Comparison of ENCODE assay signal across 13 mouse cellular contexts in the genomic region with DNA sequence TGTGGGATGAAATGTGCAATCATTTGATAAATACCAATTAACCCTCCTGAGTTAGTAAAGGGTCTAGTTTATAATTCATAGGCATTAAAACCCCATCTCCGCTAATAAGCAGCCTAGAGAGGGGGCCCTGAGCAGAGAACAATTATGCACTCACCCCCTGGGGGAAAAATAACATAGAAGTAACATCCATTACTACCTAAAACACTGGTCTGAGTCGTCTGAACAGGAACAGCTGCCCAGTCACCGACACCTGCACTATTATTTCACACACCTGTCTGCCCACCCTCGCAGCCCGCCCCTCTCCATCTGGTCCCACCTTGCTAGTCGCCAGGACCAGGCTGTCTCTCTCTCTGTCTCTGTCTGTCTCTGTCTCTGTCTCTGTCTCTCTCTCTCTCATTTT. TPM values are rescaled to one million over a fixed set of nuclear protein-coding genes. Genes with fewer than 3 reads are reported as not detected.
DNase-seq lines count a peak whose midpoint lies in the region; ATAC-seq and TF ChIP-seq lines count a peak whose summit lies in the region.
"Had no signal": no experiment of that assay in that cellular context is flagged by ENCODE, and none has a peak within 500 bp of the region (broad histone marks: within the 10 kb centered on the region; RNA-seq: fewer than 3 reads in every experiment).

No protein-coding gene starts in this region.

- intact Hi-C loops in left cerebral cortex, postnatal 36 days (cut with DNase I) = no loop called here

- H3K27ac ChIP-seq in forebrain, embryonic 10.5 days = no peak overlapping the region
- no peak overlapping the region for H3K27ac ChIP-seq in forebrain, postnatal 0 days (ENCODE audit: low read depth, low read length)
- H3K27ac ChIP-seq in hindbrain, embryonic 15.5 days (replicated peaks) = no peak overlapping the region
- no peak overlapping the region for H3K27ac ChIP-seq in hindbrain, embryonic 11.5 days (ENCODE audit: low read depth, low read length)
- no peak overlapping the region for H3K27ac ChIP-seq in embryonic facial prominence, embryonic 11.5 days (replicated peaks; ENCODE audit: low read depth, low read length)
- H3K27ac ChIP-seq in liver, embryonic 13.5 days = no peak overlapping the region
- H3K27ac ChIP-seq: layer of hippocampus, adult 2 months had no signal

- TF ChIP-seq CTCF in forebrain, postnatal 0 days (IDR thresholded peaks at IDR 0.05; ENCODE audit: low read depth) = no peak

- peaks cover 53% of the 10 kb centered on the region for H3K27me3 ChIP-seq in forebrain, embryonic 10.5 days (ENCODE audit: poor library complexity, severe bottlenecking)
- peaks cover 8% of the 10 kb centered on the region for H3K27me3 ChIP-seq in forebrain, postnatal 0 days (ENCODE audit: insufficient read depth, low read length)
- 0 out of 2 replicates have a peak, but pooled peaks cover 7% of the 10 kb centered on the region for H3K27me3 ChIP-seq in hindbrain, embryonic 15.5 days
- peaks cover 15% of the 10 kb centered on the region; the same call in 1 of the 2 replicates for H3K27me3 ChIP-seq in hindbrain, embryonic 11.5 days (ENCODE audit: control insufficient read depth, insufficient read depth, low read length)
- H3K27me3 ChIP-seq in embryonic facial prominence, embryonic 11.5 days (ENCODE audit: control insufficient read depth, insufficient read depth, low read length) = peaks cover 5% of the 10 kb centered on the region
- peaks cover 49% of the 10 kb centered on the region for H3K27me3 ChIP-seq in liver, embryonic 13.5 days

- H3K4me3 ChIP-seq in forebrain, embryonic 10.5 days = peak overlapping the region; percentile 58
- H3K4me3 ChIP-seq in forebrain, postnatal 0 days (ENCODE audit: low read depth, low read length) = no peak overlapping the region
- H3K4me3 ChIP-seq in hindbrain, embryonic 15.5 days = no peak overlapping the region
- no peak overlapping the region for H3K4me3 ChIP-seq in hindbrain, embryonic 11.5 days (ENCODE audit: low read depth, low read length)
- H3K4me3 ChIP-seq in embryonic facial prominence, embryonic 11.5 days (ENCODE audit: low read depth, low read length) = peak overlapping the region; percentile 42; the same call in 1 of the 2 replicates
- no peak overlapping the region for H3K4me3 ChIP-seq in liver, embryonic 13.5 days (replicated peaks)

- WGBS in forebrain, embryonic 10.5 days = 56% methylated on average over 6 of the region's 6 CpGs
- 52% methylated on average over 6 of the region's 6 CpGs for WGBS in forebrain, postnatal 0 days
- 50% methylated on average over 6 of the region's 6 CpGs for WGBS in hindbrain, embryonic 15.5 days
- 59% methylated on average over 6 of the region's 6 CpGs for whole genome bisulfite sequencing in hindbrain, embryonic 11.5 days
- 39% methylated on average over 6 of the region's 6 CpGs for WGBS in embryonic facial prominence, embryonic 11.5 days
- WGBS in liver, embryonic 13.5 days (ENCODE audit: insufficient replicate concordance) = 57% methylated on average over 6 of the region's 6 CpGs

- peaks cover 31% of the 10 kb centered on the region for H3K4me1 ChIP-seq in forebrain, embryonic 10.5 days
- H3K4me1 ChIP-seq in forebrain, postnatal 0 days (ENCODE audit: insufficient read depth) = peaks cover 8% of the 10 kb centered on the region
- peaks cover 24% of the 10 kb centered on the region for H3K4me1 ChIP-seq in hindbrain, embryonic 15.5 days (replicated peaks)
- peaks cover 3% of the 10 kb centered on the region for H3K4me1 ChIP-seq in hindbrain, embryonic 11.5 days (replicated peaks; ENCODE audit: control insufficient read depth, insufficient read depth, low read length)
- peaks cover 4% of the 10 kb centered on the region for H3K4me1 ChIP-seq in embryonic facial prominence, embryonic 11.5 days (ENCODE audit: control insufficient read depth, insufficient read depth, low read length)
- peaks cover 21% of the 10 kb centered on the region for H3K4me1 ChIP-seq in liver, embryonic 13.5 days (replicated peaks)

- peaks cover 13% of the 10 kb centered on the region for H3K36me3 ChIP-seq in forebrain, embryonic 10.5 days (replicated peaks)
- 0 out of 2 replicates have a peak, but pooled peaks cover 12% of the 10 kb centered on the region for H3K36me3 ChIP-seq in forebrain, postnatal 0 days (ENCODE audit: insufficient read depth)
- peaks cover 17% of the 10 kb centered on the region for H3K36me3 ChIP-seq in hindbrain, embryonic 15.5 days
- no peaks in the 10 kb centered on the region for H3K36me3 ChIP-seq in hindbrain, embryonic 11.5 days (ENCODE audit: control insufficient read depth, insufficient read depth, low read length)
- H3K36me3 ChIP-seq in embryonic facial prominence, embryonic 11.5 days (replicated peaks; ENCODE audit: control insufficient read depth, insufficient read depth, low read depth, low read length) = no peaks in the 10 kb centered on the region; the same call in 1 of the 2 replicates
- H3K36me3 ChIP-seq in liver, embryonic 13.5 days = peaks cover 12% of the 10 kb centered on the region

- no peak overlapping the region for H3K4me2 ChIP-seq in forebrain, postnatal 0 days (ENCODE audit: low read depth)
- peak overlapping the region; percentile 70 for H3K4me2 ChIP-seq in hindbrain, embryonic 15.5 days
- no peak overlapping the region for H3K4me2 ChIP-seq in hindbrain, embryonic 11.5 days (replicated peaks; ENCODE audit: low read depth, low read length)
- no peak overlapping the region for H3K4me2 ChIP-seq in embryonic facial prominence, embryonic 11.5 days (ENCODE audit: low read depth, low read length)
- peak overlapping the region; percentile 76; the same call in 1 of the 2 replicates for H3K4me2 ChIP-seq in liver, embryonic 13.5 days

- DNase-seq in forebrain, embryonic 10.5 days (ENCODE audit: extremely low spot score, low spot score) = no peak
- no peak for DNase-seq in forebrain, postnatal 0 days
- no peak for DNase-seq in hindbrain, embryonic 11.5 days (ENCODE audit: low spot score)
- no peak for DNase-seq in embryonic facial prominence, embryonic 11.5 days (ENCODE audit: low spot score)
- no peak for DNase-seq in liver, embryonic 13.5 days
- no peak for DNase-seq in left cerebral cortex, postnatal 36 days (ENCODE audit: low spot score in 2 of 2)
- no peak for DNase-seq in cerebellum, adult 9-10 months

- H3K9ac ChIP-seq in forebrain, postnatal 0 days = no peak overlapping the region
- H3K9ac ChIP-seq in hindbrain, embryonic 15.5 days = no peak overlapping the region
- H3K9ac ChIP-seq in hindbrain, embryonic 11.5 days (ENCODE audit: low read depth, low read length) = no peak overlapping the region
- H3K9ac ChIP-seq in embryonic facial prominence, embryonic 11.5 days (replicated peaks; ENCODE audit: low read length) = no peak overlapping the region
- no peak overlapping the region for H3K9ac ChIP-seq in liver, embryonic 13.5 days

- ATAC-seq in forebrain, postnatal 0 days = no peak
- 0 out of 2 replicates have a peak, but pooled peaks have one; percentile 33 for ATAC-seq in hindbrain, embryonic 15.5 days (ENCODE audit: low FRiP score, low read depth)
- no peak for ATAC-seq in hindbrain, embryonic 11.5 days (ENCODE audit: low FRiP score)
- ATAC-seq in embryonic facial prominence, embryonic 11.5 days (replicated peaks; ENCODE audit: insufficient number of reproducible peaks, low FRiP score, low TSS enrichment, low read depth) = no peak
- ATAC-seq in liver, embryonic 13.5 days (ENCODE audit: low read depth) = no peak

- H3K9me3 ChIP-seq in forebrain, embryonic 10.5 days = no peaks in the 10 kb centered on the region
- no peaks in the 10 kb centered on the region for H3K9me3 ChIP-seq in forebrain, postnatal 0 days (ENCODE audit: low read length)
- H3K9me3 ChIP-seq in hindbrain, embryonic 15.5 days = no peaks in the 10 kb centered on the region
- no peaks in the 10 kb centered on the region for H3K9me3 ChIP-seq in hindbrain, embryonic 11.5 days (ENCODE audit: control insufficient read depth, low read length)
- no peaks in the 10 kb centered on the region for H3K9me3 ChIP-seq in embryonic facial prominence, embryonic 11.5 days (replicated peaks; ENCODE audit: control insufficient read depth, low read length)
- H3K9me3 ChIP-seq in liver, embryonic 13.5 days (replicated peaks) = no peaks in the 10 kb centered on the region

RNA-seq across cellular contexts. Expression of a gene that starts 18.1 kb away (rescaled TPM):
- polyA plus RNA-seq in forebrain, embryonic 10.5 days (2016; fragmentation: Nextera tagmentation; extraction: Ambion mirVana) = 40.7 and 41.5 TPM in 2 replicates
- total RNA-seq in forebrain, postnatal 0 days (2014; rRNA removed) = 35.0 and 39.6 TPM in 2 replicates
- polyA plus RNA-seq in forebrain, postnatal 0 days (2015; fragmentation: Nextera tagmentation; extraction: Ambion mirVana) = 68.9 and 74.6 TPM in 2 replicates
- 72.4 and 73.1 TPM in 2 replicates for polyA plus RNA-seq in hindbrain, embryonic 15.5 days (2015; fragmentation: Nextera tagmentation; extraction: Ambion mirVana)
- 51.8 and 54.5 TPM in 2 replicates for polyA plus RNA-seq in hindbrain, embryonic 11.5 days (2014; fragmentation: Nextera tagmentation; extraction: Ambion mirVana)
- 43.7 and 47.8 TPM in 2 replicates for polyA plus RNA-seq in embryonic facial prominence, embryonic 11.5 days (2014; fragmentation: Nextera tagmentation; extraction: Ambion mirVana)
- polyA plus RNA-seq in liver, embryonic 13.5 days (2015; fragmentation: Nextera tagmentation; extraction: Ambion mirVana) = 19.8 and 23.9 TPM in 2 replicates
- total RNA-seq in left cerebral cortex, postnatal 36 days (2021) = 10 to 100 TPM; 26.1 to 29.5 TPM

RNA-seq across cellular contexts. Expression of a gene that starts 36.9 kb away (rescaled TPM):
- polyA plus RNA-seq in forebrain, embryonic 10.5 days (2016; fragmentation: Nextera tagmentation; extraction: Ambion mirVana) = not detected in 2 replicates
- 0.23 TPM in 1 of 2 replicates, not detected in the other for total RNA-seq in forebrain, postnatal 0 days (2014; rRNA removed)
- not detected in 2 replicates for polyA plus RNA-seq in forebrain, postnatal 0 days (2015; fragmentation: Nextera tagmentation; extraction: Ambion mirVana)
- not detected in 2 replicates for polyA plus RNA-seq in hindbrain, embryonic 15.5 days (2015; fragmentation: Nextera tagmentation; extraction: Ambion mirVana)
- polyA plus RNA-seq in hindbrain, embryonic 11.5 days (2014; fragmentation: Nextera tagmentation; extraction: Ambion mirVana) = not detected in 2 replicates
- not detected in 2 replicates for polyA plus RNA-seq in embryonic facial prominence, embryonic 11.5 days (2014; fragmentation: Nextera tagmentation; extraction: Ambion mirVana)
- polyA plus RNA-seq in liver, embryonic 13.5 days (2015; fragmentation: Nextera tagmentation; extraction: Ambion mirVana) = not detected in 2 replicates
- total RNA-seq in left cerebral cortex, postnatal 36 days (2021) = not detected
- total RNA-seq: common myeloid progenitor, adult 5-6 weeks; layer of hippocampus, adult 2 months; left cerebral cortex, postnatal 14 days; neutrophil, adult 5-6 weeks had no signal
- polyA plus RNA-seq: frontal cortex, adult 2 months had no signal

RNA-seq across cellular contexts. Expression of a gene that starts 47.4 kb away (rescaled TPM):
- 60.6 and 62.1 TPM in 2 replicates for polyA plus RNA-seq in forebrain, embryonic 10.5 days (2016; fragmentation: Nextera tagmentation; extraction: Ambion mirVana)
- total RNA-seq in forebrain, postnatal 0 days (2014; rRNA removed) = 75.2 and 84.6 TPM in 2 replicates
- polyA plus RNA-seq in forebrain, postnatal 0 days (2015; fragmentation: Nextera tagmentation; extraction: Ambion mirVana) = 38.3 and 53.6 TPM in 2 replicates
- polyA plus RNA-seq in hindbrain, embryonic 15.5 days (2015; fragmentation: Nextera tagmentation; extraction: Ambion mirVana) = 67.9 and 69.6 TPM in 2 replicates
- 94.7 and 102 TPM in 2 replicates for polyA plus RNA-seq in hindbrain, embryonic 11.5 days (2014; fragmentation: Nextera tagmentation; extraction: Ambion mirVana)
- 83.6 and 84.0 TPM in 2 replicates for polyA plus RNA-seq in embryonic facial prominence, embryonic 11.5 days (2014; fragmentation: Nextera tagmentation; extraction: Ambion mirVana)
- polyA plus RNA-seq in liver, embryonic 13.5 days (2015; fragmentation: Nextera tagmentation; extraction: Ambion mirVana) = 7.6 and 7.7 TPM in 2 replicates
- total RNA-seq in left cerebral cortex, postnatal 36 days (2021) = 10 to 100 TPM; 57.7 to 67.6 TPM

RNA-seq across cellular contexts. Expression of a gene that starts 57.3 kb away (rescaled TPM):
- polyA plus RNA-seq in forebrain, embryonic 10.5 days (2016; fragmentation: Nextera tagmentation; extraction: Ambion mirVana) = 39.0 and 39.5 TPM in 2 replicates
- 33.5 and 40.0 TPM in 2 replicates for total RNA-seq in forebrain, postnatal 0 days (2014; rRNA removed)
- 26.2 and 33.6 TPM in 2 replicates for polyA plus RNA-seq in forebrain, postnatal 0 days (2015; fragmentation: Nextera tagmentation; extraction: Ambion mirVana)
- polyA plus RNA-seq in hindbrain, embryonic 15.5 days (2015; fragmentation: Nextera tagmentation; extraction: Ambion mirVana) = 38.0 and 38.2 TPM in 2 replicates
- 26.4 and 32.9 TPM in 2 replicates for polyA plus RNA-seq in hindbrain, embryonic 11.5 days (2014; fragmentation: Nextera tagmentation; extraction: Ambion mirVana)
- polyA plus RNA-seq in embryonic facial prominence, embryonic 11.5 days (2014; fragmentation: Nextera tagmentation; extraction: Ambion mirVana) = 33.8 and 35.3 TPM in 2 replicates
- polyA plus RNA-seq in liver, embryonic 13.5 days (2015; fragmentation: Nextera tagmentation; extraction: Ambion mirVana) = 34.7 and 37.4 TPM in 2 replicates
- 10 to 100 TPM; 36.4 to 37.1 TPM for total RNA-seq in left cerebral cortex, postnatal 36 days (2021)

Comparison
In these comparisons a context has a peak if more than half of its experiments do, and no peak if none do; other contexts are left out.
1. H3K4me3 ChIP-seq: peak in forebrain, embryonic 10.5 days (single experiment) and embryonic facial prominence, embryonic 11.5 days (single experiment); none in forebrain, postnatal 0 days (single experiment), hindbrain, embryonic 15.5 days (single experiment), hindbrain, embryonic 11.5 days (single experiment) and liver, embryonic 13.5 days (single experiment).
2. H3K4me2 ChIP-seq: peak in hindbrain, embryonic 15.5 days (single experiment) and liver, embryonic 13.5 days (single experiment); none in forebrain, postnatal 0 days (single experiment), hindbrain, embryonic 11.5 days (single experiment) and embryonic facial prominence, embryonic 11.5 days (single experiment).